Mouse (Mus musculus): Measurements from ENCODE around the gene Atp5e. TPM values are rescaled to one million over a fixed set of nuclear protein-coding genes. Genes with fewer than 3 reads are reported as not detected.

The Atp5e gene
- polyA plus RNA-seq, 1 experiment from 2014 or later, result 652 TPM

DNA sequence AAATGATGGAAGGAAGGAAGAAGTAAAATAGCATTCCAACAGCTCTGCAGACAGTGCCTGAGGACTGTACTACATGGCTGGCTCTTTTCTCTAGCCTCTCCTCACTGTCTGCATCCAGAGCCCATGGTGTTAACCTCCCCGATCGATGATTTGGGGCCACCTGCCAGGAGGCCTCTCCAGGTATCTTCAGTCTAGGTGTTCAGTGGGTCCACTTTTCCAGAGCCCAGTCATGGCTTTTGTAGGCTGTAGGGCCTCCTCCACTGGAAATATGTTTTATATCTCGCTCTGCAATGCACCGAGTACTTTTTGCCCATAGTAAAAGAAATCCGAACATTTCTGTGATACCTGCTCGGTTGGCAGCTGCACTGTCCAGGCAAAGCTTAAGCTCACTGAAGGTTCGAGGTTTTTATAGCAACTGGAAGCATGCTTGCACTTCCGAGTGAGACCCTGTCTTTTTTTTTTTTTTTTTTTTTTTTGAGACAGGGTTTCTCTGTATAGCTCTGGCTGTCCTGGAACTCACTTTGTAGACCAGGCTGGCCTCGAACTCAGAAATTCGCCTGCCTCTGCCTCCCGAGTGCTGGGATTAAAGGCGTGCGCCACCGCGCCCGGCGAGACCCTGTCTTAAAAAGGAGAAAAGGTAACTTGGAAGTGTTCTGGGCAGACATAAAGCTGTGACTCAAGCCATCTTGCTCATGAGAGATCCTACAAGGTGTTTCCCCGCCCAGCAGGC is 48.7 kb downstream of the Atp5e start:
- no peak overlapping the region; the same call in 1 of the 2 replicates for H3K4me2 ChIP-seq (replicated peaks; ENCODE audit: low read depth, low read length)
- no peak overlapping the region for H3K9ac ChIP-seq (replicated peaks; ENCODE audit: low read depth)
- no peaks in the 10 kb centered on the region for H3K9me3 ChIP-seq (ENCODE audit: low read length)
- no peaks in the 10 kb centered on the region for H3K27me3 ChIP-seq (replicated peaks; ENCODE audit: insufficient read depth, low read length)
- no peak overlapping the region for H3K27ac ChIP-seq (ENCODE audit: low read length)
- WGBS, result 37% methylated on average over 18 of the region's 18 CpGs
- no peaks in the 10 kb centered on the region for H3K36me3 ChIP-seq (ENCODE audit: insufficient read depth, low read length)
- peaks cover 8% of the 10 kb centered on the region; the same call in 1 of the 2 replicates for H3K4me1 ChIP-seq (ENCODE audit: insufficient read depth, low read depth, low read length)
- ATAC-seq (no peak), DNase-seq (ENCODE audit: low spot score) (no peak)
- H3K4me3 ChIP-seq (ENCODE audit: low read depth, low read length), result peak overlapping the region; percentile 91
- TF ChIP-seq EP300 (IDR thresholded peaks at IDR 0.05), result no peak
- no peak for TF ChIP-seq CTCF (IDR thresholded peaks at IDR 0.05)

- DNase-seq (ENCODE audit: low spot score) (no peak), ATAC-seq (no peak)
- TF ChIP-seq CTCF (IDR thresholded peaks at IDR 0.05) (no peak), EP300 (IDR thresholded peaks at IDR 0.05) (no peak)
- peaks cover 8% of the 10 kb centered on the region; the same call in 1 of the 2 replicates for H3K4me1 ChIP-seq (ENCODE audit: insufficient read depth, low read depth, low read length)
- no peaks in the 10 kb centered on the region for H3K36me3 ChIP-seq (ENCODE audit: insufficient read depth, low read length)
- 64% methylated on average over 7 of the region's 7 CpGs for WGBS
- no peak overlapping the region for H3K4me3 ChIP-seq (ENCODE audit: low read depth, low read length)
- no peaks in the 10 kb centered on the region for H3K27me3 ChIP-seq (replicated peaks; ENCODE audit: insufficient read depth, low read length)
- H3K27ac ChIP-seq (ENCODE audit: low read length), result no peak overlapping the region
- no peaks in the 10 kb centered on the region for H3K9me3 ChIP-seq (ENCODE audit: low read length)
- H3K4me2 ChIP-seq (replicated peaks; ENCODE audit: low read depth, low read length), result no peak overlapping the region
- H3K9ac ChIP-seq (replicated peaks; ENCODE audit: low read depth), result no peak overlapping the region
Observed at GRCm38 (mm10) chr2:174413127-174413526, 50.8 kb downstream of the Atp5e start.

Other genes with a start within 250 kb of the Atp5e start
- gene Gnas, start 179.8 kb downstream of the Atp5e start, polyA plus RNA-seq (2015; fragmentation: Nextera tagmentation; extraction: Ambion mirVana), result 1,238 and 1,252 TPM in 2 replicates
- gene Gm20721, start 117.4 kb downstream of the Atp5e start, polyA plus RNA-seq (2015; fragmentation: Nextera tagmentation; extraction: Ambion mirVana), result 4.8 and 9.6 TPM in 2 replicates
- gene Nelfcd, start 48.3 kb downstream of the Atp5e start, polyA plus RNA-seq (2015; fragmentation: Nextera tagmentation; extraction: Ambion mirVana), result 54.3 and 59.1 TPM in 2 replicates
- 208 and 222 TPM in 2 replicates for gene Ctsz, start 25.1 kb downstream of the Atp5e start, polyA plus RNA-seq (2015; fragmentation: Nextera tagmentation; extraction: Ambion mirVana)
- 10.5 and 11.3 TPM in 2 replicates for gene Tubb1, start 13.4 kb downstream of the Atp5e start, polyA plus RNA-seq (2015; fragmentation: Nextera tagmentation; extraction: Ambion mirVana)
- 64.9 and 68.9 TPM in 2 replicates for gene Prelid3b, start 9.0 kb upstream of the Atp5e start, polyA plus RNA-seq (2015; fragmentation: Nextera tagmentation; extraction: Ambion mirVana)
- 0.02 TPM in 1 of 2 replicates, not detected in the other for gene Zfp831, start 179.4 kb upstream of the Atp5e start, polyA plus RNA-seq (2015; fragmentation: Nextera tagmentation; extraction: Ambion mirVana)

All from lung, postnatal 0 days (tissue).